Mouse (Mus musculus): ENCODE results near the gene Perp.

Perp gene

DNA sequence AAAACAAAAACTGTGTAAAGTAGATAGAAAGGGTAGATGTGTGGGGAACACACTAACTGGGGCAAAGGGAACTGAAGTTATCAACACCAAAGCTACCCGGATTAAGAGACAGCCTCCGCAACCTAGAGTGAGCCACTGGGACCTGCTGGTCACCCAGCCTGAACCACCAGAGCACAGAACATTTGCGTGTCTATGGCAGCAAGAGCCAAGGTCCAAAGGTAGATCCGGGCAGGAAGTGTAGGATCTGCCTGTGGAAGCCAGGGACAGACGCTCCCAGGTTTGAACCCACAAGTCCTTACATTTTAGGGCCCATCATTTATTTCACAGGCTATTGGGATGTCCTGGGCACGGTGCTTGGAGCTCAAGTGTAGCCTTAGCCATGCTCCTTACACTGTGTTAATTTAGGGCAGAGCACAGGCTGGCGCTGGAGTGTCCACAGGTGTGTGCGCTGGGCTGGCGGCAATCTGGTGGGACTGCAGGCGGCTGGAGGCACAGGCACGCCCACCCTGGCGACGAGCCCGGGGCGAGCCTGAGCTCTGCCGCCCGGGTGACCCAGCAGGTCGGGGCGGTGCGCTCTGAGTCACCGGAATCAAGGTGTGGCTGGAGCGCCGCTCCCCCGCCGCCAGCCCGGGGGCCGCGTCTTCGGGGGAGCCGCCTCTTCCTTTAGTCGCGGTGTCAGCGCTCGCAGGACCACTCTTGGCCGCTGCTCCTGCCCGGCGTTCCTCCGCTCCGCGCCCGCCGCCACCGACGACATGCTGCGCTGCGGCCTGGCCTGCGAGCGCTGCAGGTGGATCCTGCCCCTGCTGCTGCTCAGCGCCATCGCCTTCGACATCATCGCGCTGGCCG is at the start of gene Perp:
TSS of gene Perp (plus strand) at position 580 of the 846 bp plus-strand sequence.
- peak; percentile 63 for DNase-seq (ENCODE audit: low spot score)

DNA sequence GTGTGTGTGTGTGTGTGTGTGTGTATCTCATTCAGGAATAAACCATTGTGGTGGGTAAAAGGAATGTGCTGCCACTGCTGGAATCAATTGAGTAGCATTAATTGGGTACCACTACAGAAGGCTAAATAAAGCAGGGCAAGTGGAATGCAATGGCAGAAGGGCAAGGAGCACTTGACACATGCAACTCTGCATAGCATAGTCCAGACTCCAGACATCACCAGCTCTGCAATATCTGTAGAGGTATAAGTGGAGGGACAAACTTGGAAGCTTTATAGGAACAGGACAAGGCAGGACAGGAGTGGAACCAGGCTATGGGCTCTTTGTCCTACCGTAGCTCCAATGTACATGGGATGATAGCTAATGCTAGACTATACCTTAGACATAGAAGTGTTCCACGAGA is 33.1 kb upstream of the Perp start:
- DNase-seq (ENCODE audit: low spot score): no peak

DNA sequence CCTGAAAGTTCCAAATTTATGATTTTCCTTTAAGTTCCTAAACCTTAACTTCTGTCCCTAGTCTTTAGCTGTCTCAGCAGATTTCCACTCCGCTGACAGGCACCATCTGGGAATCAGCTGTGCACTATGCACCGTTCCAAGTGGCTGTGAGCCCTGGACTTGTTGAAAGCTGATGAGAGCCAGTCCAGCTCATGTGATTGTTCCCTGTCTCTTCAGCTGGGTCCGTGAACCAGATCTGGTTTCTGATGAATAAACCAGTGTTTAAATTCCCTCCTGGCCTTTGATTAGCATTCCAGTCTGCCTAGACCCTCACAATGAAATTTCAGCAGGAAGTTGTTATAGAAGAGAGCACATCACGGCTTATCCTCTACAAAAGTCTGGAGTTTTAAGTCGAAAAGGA is 28.3 kb upstream of the Perp start:
- DNase-seq (ENCODE audit: low spot score): no peak

DNA sequence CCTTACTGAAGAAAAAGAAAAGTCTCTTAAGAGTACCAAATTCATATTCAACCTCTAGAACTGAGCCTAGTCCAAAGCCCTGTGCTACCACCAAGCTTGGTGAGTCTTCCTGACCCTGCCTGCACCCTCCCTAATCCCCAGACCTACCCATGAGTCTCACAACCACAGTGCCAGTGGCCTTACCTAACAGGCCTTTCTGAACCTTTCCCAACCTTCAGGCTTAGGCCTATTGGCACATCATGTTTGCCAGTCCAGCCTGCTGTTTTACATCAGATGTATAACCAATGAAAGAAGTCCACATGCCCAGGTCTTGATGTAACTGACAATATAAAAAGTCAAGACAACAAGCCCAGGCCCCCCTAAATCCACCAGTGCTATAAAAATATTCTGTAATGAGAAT is 19.7 kb upstream of the Perp start:
- DNase-seq (ENCODE audit: low spot score): no peak

DNA sequence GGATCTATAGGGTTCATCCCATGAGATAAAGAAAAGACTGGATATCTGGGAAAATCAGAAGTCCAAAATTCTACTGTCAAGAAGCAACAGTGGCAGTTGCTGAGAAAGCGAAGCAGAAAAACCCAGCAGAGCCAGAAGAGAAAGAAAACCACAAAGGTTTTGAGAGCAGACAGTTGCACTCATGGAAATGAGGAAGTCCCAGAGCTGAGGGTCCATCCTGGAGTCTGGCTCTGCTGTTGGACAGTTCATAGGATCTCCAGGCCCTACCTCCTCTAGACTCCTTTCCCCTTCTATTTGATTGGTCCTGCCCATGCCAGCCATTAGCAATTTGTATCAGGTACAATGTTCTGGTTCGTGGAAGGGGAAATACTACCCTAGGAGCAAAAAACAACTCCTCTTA is 18.7 kb upstream of the Perp start:
- DNase-seq (ENCODE audit: low spot score): no peak

- DNase-seq (ENCODE audit: low spot score): no peak
These were observed 16.9 kb upstream of the Perp start for GRCm38 (mm10) chr10:18827936-18828335.

- no peak for DNase-seq (ENCODE audit: low spot score)
These were observed 14.5 kb upstream of the Perp start for GRCm38 (mm10) chr10:18830359-18830758.

DNA sequence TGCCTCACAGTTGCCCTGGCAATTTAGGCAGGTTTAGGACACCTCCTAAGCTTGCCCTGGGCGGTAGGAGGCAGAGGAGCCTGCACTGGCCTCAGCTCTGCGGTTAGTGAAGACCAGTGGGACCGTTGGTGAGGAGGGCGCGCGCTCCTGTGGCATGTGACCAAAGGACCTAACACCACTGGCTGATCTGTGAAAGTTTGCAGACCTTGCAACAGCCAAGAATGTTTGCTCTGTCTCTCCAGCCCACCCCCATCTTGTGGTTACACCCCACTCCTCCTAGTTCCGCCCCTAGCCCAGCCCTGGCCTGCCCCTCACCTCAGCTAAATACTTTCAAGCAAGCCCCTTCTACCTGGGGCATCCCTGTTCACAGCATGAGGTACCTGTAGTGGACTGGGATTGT is 13.0 kb upstream of the Perp start:
- no peak for DNase-seq (ENCODE audit: low spot score)

GRCm38 (mm10) chr10:18834389-18834788 is 10.4 kb upstream of the Perp start:
- no peak for DNase-seq (ENCODE audit: low spot score)

DNA sequence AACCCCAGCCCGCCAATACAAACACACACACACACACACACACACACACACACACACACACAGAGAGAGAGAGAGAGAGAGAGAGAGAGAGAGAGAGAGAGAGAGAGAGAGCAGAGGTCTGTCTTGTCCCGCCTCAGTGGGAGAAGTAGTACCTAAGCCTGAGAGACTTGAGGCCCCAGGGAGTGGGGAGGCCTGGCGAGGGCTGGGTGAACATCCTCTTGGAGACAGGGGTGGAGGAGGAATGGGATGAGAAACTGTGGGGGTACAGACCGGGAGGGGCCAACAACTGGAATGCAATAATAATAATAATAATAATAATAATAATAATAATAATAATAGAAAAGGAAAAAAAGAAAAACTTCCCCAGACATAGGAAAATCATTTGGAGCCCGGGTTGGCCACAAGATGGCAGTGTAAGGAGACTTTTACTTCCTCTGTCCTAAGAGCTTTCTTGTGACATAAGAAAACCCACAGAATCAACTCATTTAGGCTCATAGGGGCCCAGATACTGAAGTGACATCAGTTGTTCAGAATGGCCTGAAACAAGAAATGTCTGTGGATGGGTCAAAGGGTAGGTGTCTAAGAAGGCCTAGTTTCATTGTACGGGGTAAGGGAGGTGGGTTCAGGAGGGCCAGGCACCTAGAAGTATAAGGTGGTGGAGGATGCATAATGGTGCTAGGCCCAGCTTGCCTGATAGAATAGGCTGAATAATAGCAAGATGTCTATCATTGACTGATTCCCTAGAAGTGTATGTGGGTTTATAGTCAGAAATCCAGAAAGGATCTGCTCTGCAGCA is 8.9 kb upstream of the Perp start:
- DNase-seq (ENCODE audit: low spot score): peak; percentile 57

- DNase-seq (ENCODE audit: low spot score): no peak
These were observed 5.3 kb upstream of the Perp start for GRCm38 (mm10) chr10:18839530-18839929.

- no peak for DNase-seq (ENCODE audit: low spot score)
These were observed 4.1 kb upstream of the Perp start for GRCm38 (mm10) chr10:18840736-18841135.

DNA sequence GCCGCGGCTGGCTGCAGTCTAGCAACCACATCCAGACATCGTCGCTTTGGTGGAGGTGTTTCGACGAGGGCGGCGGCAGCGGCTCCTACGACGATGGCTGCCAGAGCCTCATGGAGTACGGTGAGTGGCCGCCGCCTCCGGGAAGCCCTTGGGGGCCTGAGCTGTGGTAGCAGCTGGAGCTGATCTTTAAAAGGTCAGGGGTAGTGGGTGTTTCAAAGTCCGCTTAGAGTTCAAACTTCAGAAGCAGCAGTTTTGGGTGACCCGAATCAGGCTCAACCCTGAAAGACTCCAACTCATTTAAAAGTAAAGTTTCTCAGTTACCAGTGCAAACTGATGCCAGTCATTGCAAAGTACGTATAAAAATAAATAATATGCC is 455 bp downstream of the Perp start:
- no peak for DNase-seq (ENCODE audit: low spot score)

DNA sequence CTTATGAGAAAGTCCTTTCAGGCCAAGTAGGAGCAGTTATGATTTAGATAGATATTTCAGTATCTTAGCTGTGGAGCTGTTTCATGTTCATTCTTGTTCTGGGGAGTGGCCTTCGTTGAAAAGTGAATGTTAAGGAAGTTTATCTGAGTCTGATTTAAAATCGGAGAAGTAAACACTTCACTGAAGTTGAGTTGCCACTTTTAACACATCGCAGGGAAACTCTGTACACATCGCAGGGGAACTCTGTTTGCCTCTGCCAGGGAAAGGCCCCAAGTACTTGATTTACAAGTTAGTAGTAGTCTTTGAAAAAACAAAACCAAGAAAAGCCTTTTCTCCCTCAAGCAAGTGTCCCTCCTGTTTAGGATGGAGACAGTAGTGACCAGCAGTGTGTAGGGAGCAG is 891 bp downstream of the Perp start:
- DNase-seq (ENCODE audit: low spot score): no peak

- no peak for DNase-seq (ENCODE audit: low spot score)
These were observed 1.8 kb downstream of the Perp start for GRCm38 (mm10) chr10:18846474-18847264.

GRCm38 (mm10) chr10:18850177-18850576 is 5.4 kb downstream of the Perp start:
- DNase-seq (ENCODE audit: low spot score): no peak

GRCm38 (mm10) chr10:18853417-18853816 is 8.6 kb downstream of the Perp start:
- DNase-seq (ENCODE audit: low spot score): no peak

DNA sequence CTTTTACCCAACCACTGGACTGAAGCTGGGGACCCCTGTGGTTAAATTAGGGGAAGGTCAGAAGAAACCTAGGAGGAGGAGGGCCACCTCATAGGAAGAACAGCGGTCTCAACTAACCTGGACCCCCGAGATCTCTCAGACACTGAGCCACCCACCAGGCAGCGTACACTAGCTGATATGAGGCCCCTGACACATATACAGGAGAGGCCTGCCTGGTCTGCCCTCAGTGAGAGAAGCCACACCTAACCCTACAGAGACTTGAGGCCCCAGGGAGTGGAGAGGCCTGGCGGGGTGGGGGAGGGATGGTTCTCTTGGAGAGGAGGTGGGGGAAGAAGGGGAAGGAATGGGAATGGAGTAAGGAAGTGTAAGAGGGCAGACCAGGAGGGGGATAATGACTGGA is 12.4 kb downstream of the Perp start:
- DNase-seq (ENCODE audit: low spot score): no peak

DNA sequence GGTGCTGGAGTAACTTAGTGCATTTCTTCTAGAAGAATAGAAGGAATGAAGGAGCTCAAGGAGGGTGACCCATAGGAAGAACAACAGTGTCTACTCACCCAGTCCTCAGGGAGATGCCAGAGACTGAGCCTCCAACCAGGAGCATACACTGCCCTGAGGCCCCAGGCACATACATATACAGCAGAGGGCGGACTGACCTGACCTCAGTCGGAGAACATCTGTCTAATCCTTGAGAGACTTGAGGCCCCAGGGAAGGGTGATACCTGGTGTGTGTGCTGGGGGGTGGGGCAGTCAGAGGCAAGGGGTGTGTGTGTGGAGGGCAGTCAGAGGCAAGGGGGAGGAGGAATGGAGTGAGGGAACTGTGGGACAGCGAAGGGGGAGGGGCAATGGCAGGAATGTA is 14.8 kb downstream of the Perp start:
- no peak for DNase-seq (ENCODE audit: low spot score)

DNA sequence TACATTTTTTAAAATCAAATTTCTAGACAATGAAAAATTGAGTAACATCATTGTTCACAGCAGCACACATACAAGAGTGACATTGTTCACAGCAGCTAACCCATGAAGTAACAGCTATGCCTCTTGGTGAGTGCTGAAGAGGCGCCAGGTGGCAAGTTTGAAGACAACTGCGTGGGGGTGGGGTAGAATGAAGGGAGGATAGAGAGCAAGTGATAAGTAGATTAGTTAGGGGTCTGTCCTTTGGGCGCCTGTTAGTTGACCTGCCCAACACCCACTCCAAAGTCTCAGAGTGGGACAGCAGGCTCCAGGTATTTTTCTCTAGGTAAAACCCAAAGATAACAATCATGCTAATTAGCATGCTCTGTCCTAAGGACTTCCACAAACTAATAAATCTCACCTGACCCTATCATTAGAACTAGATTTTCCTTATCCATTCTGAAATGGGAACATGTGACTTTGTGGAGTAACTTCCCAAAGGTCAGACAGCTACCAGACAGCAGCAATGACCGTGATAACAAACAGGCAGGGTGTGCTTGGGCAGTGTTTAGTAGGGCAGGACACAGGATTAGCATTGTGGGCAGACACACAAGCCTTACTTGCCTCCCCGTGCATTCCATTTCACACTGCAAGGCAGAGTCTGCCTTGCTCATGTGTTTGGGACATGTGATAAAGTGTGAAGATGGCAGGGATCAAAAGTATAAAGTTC is 15.5 kb downstream of the Perp start:
- DNase-seq (ENCODE audit: low spot score): no peak

DNA sequence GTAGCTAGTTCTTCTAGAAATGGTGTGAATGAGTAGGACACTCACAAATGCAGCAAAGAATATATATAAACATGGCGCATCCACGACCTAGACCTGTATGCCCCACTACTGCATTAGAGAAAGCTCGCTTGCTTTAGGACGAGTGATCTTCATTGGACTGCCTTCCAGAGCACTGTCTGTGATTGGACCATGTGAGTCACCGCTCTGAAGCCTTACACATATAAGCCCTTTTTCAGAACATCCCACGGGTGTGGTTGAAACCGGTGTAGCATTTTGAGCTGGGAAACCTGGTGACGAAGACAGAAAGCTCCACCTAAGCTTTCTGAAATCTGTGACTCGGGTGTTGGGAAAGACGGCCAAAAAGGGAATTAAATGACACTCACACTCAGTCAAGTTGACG is 16.0 kb downstream of the Perp start:
- DNase-seq (ENCODE audit: low spot score): no peak

DNA sequence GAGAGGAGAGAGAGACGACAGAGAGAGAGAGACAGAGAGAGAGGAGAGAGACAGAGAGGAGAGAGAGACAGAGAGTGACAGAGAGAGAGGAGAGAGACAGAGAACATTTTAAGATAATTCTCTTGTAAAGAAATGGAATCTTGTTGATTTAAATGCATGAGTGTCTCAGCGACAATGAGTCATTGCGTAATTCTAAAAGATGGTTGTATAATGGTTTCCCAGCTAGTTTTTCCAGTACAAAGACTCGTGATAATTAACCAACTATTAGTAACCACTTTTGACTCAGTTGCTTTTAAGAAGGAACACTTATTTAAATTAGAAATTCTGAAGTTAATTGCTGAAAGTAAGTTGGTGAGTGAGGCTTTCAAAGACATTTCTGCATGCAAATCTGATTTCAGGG is 16.6 kb downstream of the Perp start:
- DNase-seq (ENCODE audit: low spot score): no peak
